Mouse (Mus musculus): Measurements from ENCODE around the gene Slc7a1. TPM values are rescaled to one million over a fixed set of nuclear protein-coding genes. Genes with fewer than 3 reads are reported as not detected.

Slc7a1 gene
- polyA plus RNA-seq, 1 experiment: 0.95 TPM

GRCm38 (mm10) chr5:148363441-148364113 is 36.1 kb downstream of the Slc7a1 start:
- H3K27ac ChIP-seq (replicated peaks; ENCODE audit: low read depth, low read length): no peak overlapping the region
- H3K4me3 ChIP-seq (ENCODE audit: insufficient read depth, low read depth, low read length): no peak overlapping the region
- peaks cover 2% of the 10 kb centered on the region; the same call in 1 of the 2 replicates for H3K4me1 ChIP-seq (ENCODE audit: control insufficient read depth, insufficient read depth, insufficient read length, low read length)

- H3K4me3 ChIP-seq (ENCODE audit: insufficient read depth, low read depth, low read length): no peak overlapping the region
- H3K4me1 ChIP-seq (ENCODE audit: control insufficient read depth, insufficient read depth, insufficient read length, low read length): peaks cover 2% of the 10 kb centered on the region; the same call in 1 of the 2 replicates
- H3K27ac ChIP-seq (replicated peaks; ENCODE audit: low read depth, low read length): no peak overlapping the region
Observed at GRCm38 (mm10) chr5:148362296-148362695, 37.4 kb downstream of the Slc7a1 start.

DNA sequence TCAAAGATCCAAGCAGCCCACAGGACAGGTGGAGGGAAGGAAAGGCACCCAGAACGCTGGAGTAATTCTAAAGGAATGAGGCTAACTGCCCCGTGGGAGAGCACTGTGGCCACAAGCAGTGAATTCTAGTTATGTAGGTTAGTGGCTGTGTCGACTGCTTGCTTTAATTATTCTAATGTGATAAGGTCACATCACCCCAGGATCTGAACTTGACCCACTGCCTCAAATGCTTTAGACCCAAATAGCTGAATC is 38.0 kb downstream of the Slc7a1 start:
- no peak overlapping the region for H3K27ac ChIP-seq (replicated peaks; ENCODE audit: low read depth, low read length)
- H3K4me1 ChIP-seq (ENCODE audit: control insufficient read depth, insufficient read depth, insufficient read length, low read length): peaks cover 2% of the 10 kb centered on the region; the same call in 1 of the 2 replicates
- H3K4me3 ChIP-seq (ENCODE audit: insufficient read depth, low read depth, low read length): no peak overlapping the region

GRCm38 (mm10) chr5:148360922-148361758 is 38.6 kb downstream of the Slc7a1 start:
- no peak overlapping the region for H3K4me3 ChIP-seq (ENCODE audit: insufficient read depth, low read depth, low read length)
- no peak overlapping the region for H3K27ac ChIP-seq (replicated peaks; ENCODE audit: low read depth, low read length)
- peaks cover 2% of the 10 kb centered on the region; the same call in 1 of the 2 replicates for H3K4me1 ChIP-seq (ENCODE audit: control insufficient read depth, insufficient read depth, insufficient read length, low read length)

DNA sequence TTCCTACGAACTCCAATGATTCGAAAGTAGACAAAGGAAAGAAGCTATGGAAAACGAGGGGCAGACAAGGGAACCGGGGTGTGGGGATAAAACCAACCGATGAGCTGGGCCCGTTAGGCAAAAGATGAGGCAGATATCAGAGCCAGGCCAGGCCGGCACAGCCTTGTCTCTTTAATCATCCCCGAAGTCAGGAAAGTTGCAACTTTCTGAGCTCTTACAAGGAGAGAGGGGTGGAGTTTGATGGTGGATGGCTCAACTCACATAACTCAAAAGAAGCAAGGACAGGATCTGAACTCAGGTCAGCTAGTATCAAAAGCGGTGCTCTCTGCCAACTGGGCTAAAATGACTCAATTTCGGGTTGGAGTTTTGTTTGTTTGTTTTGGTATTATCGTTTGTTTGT is 40.6 kb downstream of the Slc7a1 start:
- no peak overlapping the region for H3K27ac ChIP-seq (replicated peaks; ENCODE audit: low read depth, low read length)
- no peak overlapping the region for H3K4me3 ChIP-seq (ENCODE audit: insufficient read depth, low read depth, low read length)
- H3K4me1 ChIP-seq (ENCODE audit: control insufficient read depth, insufficient read depth, insufficient read length, low read length): peaks cover 5% of the 10 kb centered on the region; the same call in 1 of the 2 replicates

GRCm38 (mm10) chr5:148357168-148357567 is 42.5 kb downstream of the Slc7a1 start:
- Histone ChIP-seq H3K27ac (replicated peaks; ENCODE audit: low read depth, low read length) (no peak overlapping the region), H3K4me1 (ENCODE audit: control insufficient read depth, insufficient read depth, insufficient read length, low read length) (peaks cover 3% of the 10 kb centered on the region; the same call in 1 of the 2 replicates), H3K4me3 (ENCODE audit: insufficient read depth, low read depth, low read length) (no peak overlapping the region)

DNA sequence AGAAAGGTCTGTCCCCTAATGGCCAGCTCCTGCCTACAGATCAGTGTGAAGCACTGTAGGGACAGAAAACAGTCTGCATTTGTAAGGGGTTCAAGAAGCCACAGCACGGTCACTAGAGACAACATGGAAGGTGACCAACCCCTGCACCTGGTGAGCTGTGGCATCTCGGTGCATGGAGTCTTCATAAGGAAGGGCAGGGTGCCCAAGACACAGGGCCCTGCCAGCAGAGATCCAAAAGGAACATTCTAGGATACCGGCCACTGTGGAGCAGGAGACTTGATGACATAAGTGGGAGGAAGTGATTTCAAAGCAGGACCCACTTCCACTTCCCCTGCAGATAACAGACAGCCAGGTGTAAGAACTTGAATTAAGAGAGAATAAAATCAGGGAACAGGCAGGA is 43.9 kb downstream of the Slc7a1 start:
- Histone ChIP-seq H3K27ac (replicated peaks; ENCODE audit: low read depth, low read length) (no peak overlapping the region), H3K4me3 (ENCODE audit: insufficient read depth, low read depth, low read length) (no peak overlapping the region), H3K4me1 (ENCODE audit: control insufficient read depth, insufficient read depth, insufficient read length, low read length) (peaks cover 3% of the 10 kb centered on the region; the same call in 1 of the 2 replicates)

DNA sequence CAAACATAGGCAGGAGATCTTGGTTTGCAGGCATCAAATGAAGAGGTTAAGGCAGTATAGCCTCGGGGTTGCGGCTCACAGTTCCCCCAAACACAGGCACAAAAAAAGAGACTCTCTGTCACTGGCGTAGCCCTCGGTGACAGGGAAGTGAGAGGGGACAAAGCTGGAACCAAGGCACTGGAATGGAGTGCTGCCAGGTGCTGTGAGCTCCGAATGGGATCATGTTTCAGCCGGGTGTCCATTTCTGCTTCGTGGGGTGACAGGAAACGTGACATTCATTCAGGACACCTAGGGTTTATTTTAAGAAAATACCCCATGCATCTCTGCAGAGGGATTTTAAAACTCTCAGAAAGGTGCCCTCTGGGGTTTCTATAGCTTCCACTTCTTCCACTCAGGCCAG is 45.2 kb downstream of the Slc7a1 start:
- Histone ChIP-seq H3K4me1 (ENCODE audit: control insufficient read depth, insufficient read depth, insufficient read length, low read length) (peaks cover 3% of the 10 kb centered on the region; the same call in 1 of the 2 replicates), H3K27ac (replicated peaks; ENCODE audit: low read depth, low read length) (no peak overlapping the region), H3K4me3 (ENCODE audit: insufficient read depth, low read depth, low read length) (no peak overlapping the region)

DNA sequence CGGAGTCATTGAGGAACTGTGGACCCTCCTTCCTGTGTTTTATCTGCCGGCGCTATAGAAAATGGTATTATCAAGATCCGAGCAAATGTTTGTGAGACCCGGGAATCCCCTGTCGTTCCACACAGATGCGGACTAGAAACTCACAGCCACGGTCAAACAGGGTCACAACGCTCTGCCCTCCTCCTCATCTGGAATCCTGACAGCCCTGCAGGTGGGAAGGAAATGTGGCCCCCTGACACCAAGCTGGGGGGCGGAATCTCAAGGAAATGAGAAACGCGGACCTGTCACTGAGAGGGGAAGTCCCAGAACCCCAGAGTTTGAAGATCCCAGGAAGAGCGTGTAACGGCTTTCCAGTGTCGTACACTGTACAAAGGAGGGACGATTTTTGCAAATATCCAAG is 46.3 kb downstream of the Slc7a1 start:
- Histone ChIP-seq H3K27ac (replicated peaks; ENCODE audit: low read depth, low read length) (peak overlapping the region; percentile 12; the same call in 1 of the 2 replicates), H3K4me1 (ENCODE audit: control insufficient read depth, insufficient read depth, insufficient read length, low read length) (peaks cover 6% of the 10 kb centered on the region; the same call in 1 of the 2 replicates), H3K4me3 (ENCODE audit: insufficient read depth, low read depth, low read length) (0 out of 2 replicates have a peak overlapping the region, but pooled peaks have one; percentile 10)

GRCm38 (mm10) chr5:148349327-148350011 is 50.2 kb downstream of the Slc7a1 start:
- Histone ChIP-seq H3K4me3 (ENCODE audit: insufficient read depth, low read depth, low read length) (no peak overlapping the region), H3K27ac (replicated peaks; ENCODE audit: low read depth, low read length) (no peak overlapping the region), H3K4me1 (ENCODE audit: control insufficient read depth, insufficient read depth, insufficient read length, low read length) (0 out of 2 replicates have a peak, but pooled peaks cover 3% of the 10 kb centered on the region)

GRCm38 (mm10) chr5:148348153-148348552 is 51.6 kb downstream of the Slc7a1 start:
- H3K27ac ChIP-seq (replicated peaks; ENCODE audit: low read depth, low read length): no peak overlapping the region
- no peak overlapping the region for H3K4me3 ChIP-seq (ENCODE audit: insufficient read depth, low read depth, low read length)

GRCm38 (mm10) chr5:148346543-148346942 is 53.2 kb downstream of the Slc7a1 start:
- Histone ChIP-seq H3K4me1 (ENCODE audit: control insufficient read depth, insufficient read depth, insufficient read length, low read length) (0 out of 2 replicates have a peak, but pooled peaks cover 3% of the 10 kb centered on the region), H3K27ac (replicated peaks; ENCODE audit: low read depth, low read length) (no peak overlapping the region), H3K4me3 (ENCODE audit: insufficient read depth, low read depth, low read length) (no peak overlapping the region)

More at GRCm38 (mm10) chr5:148348153-148348552, 51.6 kb downstream of the Slc7a1 start:
- H3K4me1 ChIP-seq (ENCODE audit: control insufficient read depth, insufficient read depth, insufficient read length, low read length): 0 out of 2 replicates have a peak, but pooled peaks cover 3% of the 10 kb centered on the region

- H3K27ac ChIP-seq (replicated peaks; ENCODE audit: low read depth, low read length): no peak overlapping the region
- no peak overlapping the region for H3K4me3 ChIP-seq (ENCODE audit: insufficient read depth, low read depth, low read length)
- H3K4me1 ChIP-seq (ENCODE audit: control insufficient read depth, insufficient read depth, insufficient read length, low read length): 0 out of 2 replicates have a peak, but pooled peaks cover 3% of the 10 kb centered on the region
Observed at GRCm38 (mm10) chr5:148344374-148344773, 55.3 kb downstream of the Slc7a1 start.

DNA sequence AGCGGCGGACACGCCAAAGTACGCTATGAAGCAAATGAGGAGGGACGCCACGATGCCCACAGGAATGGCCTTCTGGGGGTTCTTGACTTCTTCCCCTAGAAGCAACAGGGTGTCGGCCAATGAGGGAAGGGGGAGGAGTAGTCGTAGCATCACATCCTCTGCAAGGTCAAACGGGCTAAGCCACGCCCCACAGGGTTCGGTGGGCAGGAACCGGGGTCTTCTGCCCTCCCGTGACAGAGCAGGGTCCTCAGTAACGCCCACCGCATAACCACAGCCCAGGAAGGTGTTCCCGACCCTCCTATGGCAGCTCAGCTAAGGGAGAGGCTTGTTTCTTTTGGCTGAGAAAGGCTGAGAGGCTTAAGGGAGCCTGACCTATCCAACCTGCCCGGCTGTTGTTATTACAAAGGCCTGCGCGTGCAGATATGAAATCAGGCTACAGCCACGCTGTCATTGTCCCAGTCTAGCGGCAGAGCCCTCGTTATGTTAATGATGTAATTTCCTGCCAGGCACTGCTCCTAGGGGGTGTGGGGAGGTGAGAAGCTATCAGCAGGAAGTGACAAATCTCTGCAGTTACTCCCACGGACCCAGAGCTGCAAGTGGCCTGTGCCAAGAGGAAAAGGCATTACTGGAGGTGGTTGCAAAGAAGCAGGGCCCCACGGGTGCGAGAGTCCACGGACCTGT is 57.5 kb downstream of the Slc7a1 start:
- H3K4me1 ChIP-seq (ENCODE audit: control insufficient read depth, insufficient read depth, insufficient read length, low read length): no peaks in the 10 kb centered on the region
- H3K27ac ChIP-seq (replicated peaks; ENCODE audit: low read depth, low read length): peak overlapping the region; percentile 99
- peak overlapping the region; percentile 54 for H3K4me3 ChIP-seq (ENCODE audit: insufficient read depth, low read depth, low read length)
